Comparison of ENCODE assay signal across 14 mouse cellular contexts in the genomic region with DNA sequence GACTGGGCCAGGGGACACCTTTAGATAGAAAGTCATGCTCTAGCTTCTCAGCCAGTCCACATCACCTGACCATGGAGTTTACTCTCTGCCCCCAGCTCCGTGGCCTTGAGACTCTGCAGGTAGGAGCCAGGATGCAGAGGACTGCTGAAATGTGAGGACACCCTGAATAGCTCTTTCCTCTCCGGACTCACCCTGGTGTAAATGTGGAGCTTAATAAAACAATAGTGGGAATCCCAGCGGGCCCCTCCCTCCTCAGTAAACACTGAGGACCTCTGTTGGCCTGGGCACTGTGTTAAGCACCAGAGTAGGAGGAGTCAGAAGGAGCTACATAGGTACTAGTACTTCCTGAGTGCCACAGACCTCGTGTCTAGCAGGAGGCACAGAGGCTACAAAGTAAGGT. TPM values are rescaled to one million over a fixed set of nuclear protein-coding genes. Genes with fewer than 3 reads are reported as not detected.
DNase-seq lines count a peak whose midpoint lies in the region; ATAC-seq and TF ChIP-seq lines count a peak whose summit lies in the region.
"Had no signal": no experiment of that assay in that cellular context is flagged by ENCODE, and none has a peak within 500 bp of the region (broad histone marks: within the 10 kb centered on the region; RNA-seq: fewer than 3 reads in every experiment).

No protein-coding gene starts in this region.

- no peak overlapping the region for H3K4me3 ChIP-seq in heart, adult 2 months
- no peak overlapping the region for H3K4me3 ChIP-seq in heart, embryonic 11.5 days (ENCODE audit: low read depth, low read length)
- 0 out of 2 replicates have a peak overlapping the region, but pooled peaks have one; percentile 10 for H3K4me3 ChIP-seq in E14TG2a.4 (replicated peaks; ENCODE audit: low read length)
- no peak overlapping the region for H3K4me3 ChIP-seq in liver, embryonic 15.5 days (replicated peaks)
- H3K4me3 ChIP-seq: midbrain, embryonic 13.5 days; neural tube, embryonic 13.5 days had no signal

- intact Hi-C loops in heart, adult 2 months (cut with DNase I), result no loop called here
- intact Hi-C loops in gastrocnemius, postnatal 14 days (cut with DNase I; ENCODE audit: low total_unique reads), result no loop called here

- DNase-seq in heart, adult 2 months, result peak in 1 of 2 experiments; percentile 7
- DNase-seq in frontal cortex, postnatal 36 days (ENCODE audit: low spot score in 2 of 2), result no peak
- DNase-seq in embryo, embryonic 11 days, result no peak
- no peak for DNase-seq in gastrocnemius, postnatal 14 days
- DNase-seq: adrenal gland, adult 2 months; gastrocnemius, postnatal 10 days; lung, embryonic 14.5 days; retina, postnatal 1 day had no signal

- WGBS in heart, adult 2 months, result 29% methylated on average over 4 of the region's 4 CpGs
- WGBS in heart, embryonic 11.5 days (ENCODE audit: insufficient replicate concordance), result 55% methylated on average over 4 of the region's 4 CpGs
- WGBS in liver, embryonic 15.5 days (ENCODE audit: insufficient replicate concordance), result 49% methylated on average over 4 of the region's 4 CpGs

- peak overlapping the region; percentile 36 for H3K27ac ChIP-seq in heart, adult 2 months
- H3K27ac ChIP-seq in heart, embryonic 11.5 days (ENCODE audit: low read depth, low read length), result no peak overlapping the region
- H3K27ac ChIP-seq in liver, embryonic 15.5 days (replicated peaks), result peak overlapping the region; percentile 63; the same call in 1 of the 2 replicates
- H3K27ac ChIP-seq: midbrain, embryonic 13.5 days; neural tube, embryonic 13.5 days had no signal

- no peak overlapping the region for H3K4me2 ChIP-seq in heart, embryonic 11.5 days
- 0 out of 2 replicates have a peak overlapping the region, but pooled peaks have one; percentile 30 for H3K4me2 ChIP-seq in liver, embryonic 15.5 days
- H3K4me2 ChIP-seq: lung, embryonic 14.5 days; midbrain, embryonic 13.5 days; neural tube, embryonic 13.5 days had no signal

- no peak overlapping the region for H3K9ac ChIP-seq in heart, adult 2 months (ENCODE audit: low read depth, low read length)
- no peak overlapping the region for H3K9ac ChIP-seq in heart, embryonic 11.5 days (ENCODE audit: low read depth, low read length)
- no peak overlapping the region for H3K9ac ChIP-seq in liver, embryonic 15.5 days
- H3K9ac ChIP-seq: lung, embryonic 14.5 days; midbrain, embryonic 13.5 days; neural tube, embryonic 13.5 days had no signal

- TF ChIP-seq EP300 in heart, adult 2 months (IDR thresholded peaks at IDR 0.05; ENCODE audit: insufficient read depth, low read depth, low read length), result no peak

- no peak for TF ChIP-seq POLR2A in heart, adult 2 months (IDR thresholded peaks at IDR 0.05; ENCODE audit: insufficient read depth, low read depth, low read length)

- H3K4me1 ChIP-seq in heart, adult 2 months (ENCODE audit: control insufficient read depth, insufficient read depth, low read length), result peaks cover 18% of the 10 kb centered on the region
- H3K4me1 ChIP-seq in heart, embryonic 11.5 days (ENCODE audit: control insufficient read depth, insufficient read depth, low read length), result peaks cover 29% of the 10 kb centered on the region
- H3K4me1 ChIP-seq in E14TG2a.4 (replicated peaks; ENCODE audit: low read depth, low read length), result peaks cover 55% of the 10 kb centered on the region
- H3K4me1 ChIP-seq in liver, embryonic 15.5 days (replicated peaks), result peaks cover 69% of the 10 kb centered on the region

- H3K27me3 ChIP-seq in heart, adult 2 months (ENCODE audit: control insufficient read depth, insufficient read depth, low read length), result no peaks in the 10 kb centered on the region
- no peaks in the 10 kb centered on the region for H3K27me3 ChIP-seq in heart, embryonic 11.5 days (ENCODE audit: control insufficient read depth, insufficient read depth, low read length)
- no peaks in the 10 kb centered on the region for H3K27me3 ChIP-seq in E14TG2a.4 (ENCODE audit: insufficient read depth, low read length)
- no peaks in the 10 kb centered on the region for H3K27me3 ChIP-seq in liver, embryonic 15.5 days
- H3K27me3 ChIP-seq: neural tube, embryonic 13.5 days had no signal

- H3K9me3 ChIP-seq in heart, embryonic 11.5 days (replicated peaks; ENCODE audit: control insufficient read depth, low read length), result no peaks in the 10 kb centered on the region
- no peaks in the 10 kb centered on the region for H3K9me3 ChIP-seq in E14TG2a.4 (ENCODE audit: low read length)
- no peaks in the 10 kb centered on the region for H3K9me3 ChIP-seq in liver, embryonic 15.5 days (replicated peaks)
- H3K9me3 ChIP-seq: midbrain, embryonic 13.5 days; neural tube, embryonic 13.5 days had no signal

- no peak for ATAC-seq in heart, embryonic 11.5 days (replicated peaks; ENCODE audit: insufficient number of reproducible peaks, low FRiP score, low TSS enrichment)
- ATAC-seq in erythroblast, adult 5-6 weeks (replicated peaks; ENCODE audit: low FRiP score, poor library complexity, severe bottlenecking), result peak; percentile 26; the same call in 1 of the 2 replicates
- ATAC-seq in liver, embryonic 15.5 days (ENCODE audit: insufficient read depth), result peak; percentile 10; the same call in 1 of the 2 replicates
- ATAC-seq: midbrain, embryonic 13.5 days had no signal

- H3K36me3 ChIP-seq in heart, adult 2 months (ENCODE audit: control insufficient read depth, insufficient read depth, low read length), result peaks cover 4% of the 10 kb centered on the region; the same call in 1 of the 2 replicates
- no peaks in the 10 kb centered on the region for H3K36me3 ChIP-seq in heart, embryonic 11.5 days (ENCODE audit: control insufficient read depth, insufficient read depth, low read length)
- 0 out of 2 replicates have a peak, but pooled peaks cover 4% of the 10 kb centered on the region for H3K36me3 ChIP-seq in E14TG2a.4 (ENCODE audit: insufficient read depth, low read length)
- peaks cover 10% of the 10 kb centered on the region for H3K36me3 ChIP-seq in liver, embryonic 15.5 days (replicated peaks)
- H3K36me3 ChIP-seq: midbrain, embryonic 13.5 days; neural tube, embryonic 13.5 days had no signal

- peaks cover 6% of the 10 kb centered on the region for H3K79me2 ChIP-seq in heart, adult 2 months (replicated peaks; ENCODE audit: control insufficient read depth, insufficient read depth, low read length)

- no peak for TF ChIP-seq CTCF in heart, adult 2 months (IDR thresholded peaks at IDR 0.05)
- TF ChIP-seq CTCF in E14TG2a.4 (conservative IDR thresholded peaks at IDR 0.05; ENCODE audit: low read length), result no peak

RNA-seq across cellular contexts. Expression of a gene that starts 13.2 kb away (rescaled TPM):
- 100 to 1,000 TPM; 774 to 911 TPM for total RNA-seq in heart, adult 2 months (2021)
- 330 and 577 TPM in 2 replicates for polyA plus RNA-seq in heart, adult 2 months (2012; rRNA removed)
- polyA plus RNA-seq in heart, embryonic 11.5 days (2014; fragmentation: Nextera tagmentation; extraction: Ambion mirVana), result 16.4 and 20.3 TPM in 2 replicates
- 393 and 430 TPM in 2 replicates for total RNA-seq in erythroblast, adult 5-6 weeks (2015; ENCODE audit: low replicate concordance)
- 573 and 623 TPM in 2 replicates for total RNA-seq in erythroblast, adult 5-6 weeks (2017; ENCODE audit: low replicate concordance)
- 106 and 125 TPM in 2 replicates for polyA plus RNA-seq in liver, embryonic 15.5 days (2015; fragmentation: Nextera tagmentation; extraction: Ambion mirVana)
- 100 to 1,000 TPM; 239 to 291 TPM for total RNA-seq in gastrocnemius, postnatal 14 days (2021)
